Mouse (Mus musculus) CD4-positive, CD25-positive, alpha-beta regulatory T cell, adult 2 months (primary cell): ENCODE measurements around the gene Zan.
"Not testable (repeated sequence)": the region's sequence is repeated elsewhere in the genome, so short reads cannot be mapped to it uniquely, and the experiment has no call there.

Experiments used
- DNase-seq: peaks from one replicate; pipeline ENCODE4 v3.0.0-alpha.2; 2012; ENCODE audit warnings: low read depth, low spot score

Gene Zan

GRCm38 (mm10) chr5:137501709-137502666 is 25.1 kb upstream of the Zan start, which contains the start of gene Pop7:
Gene Pop7 (minus strand): TSS chr5:137502518.
- peak; percentile 100 for DNase-seq

GRCm38 (mm10) chr5:137500186-137500585 is 23.3 kb upstream of the Zan start:
- no peak for DNase-seq

- DNase-seq = no peak
These were observed 17.0 kb upstream of the Zan start for GRCm38 (mm10) chr5:137493831-137494230.

- no peak for DNase-seq
These were observed 14.7 kb upstream of the Zan start for GRCm38 (mm10) chr5:137491559-137491958.

GRCm38 (mm10) chr5:137487616-137488015 is 10.8 kb upstream of the Zan start:
- DNase-seq = peak; percentile 44

GRCm38 (mm10) chr5:137485851-137486155 is 8.9 kb upstream of the Zan start:
- DNase-seq = no peak

GRCm38 (mm10) chr5:137485071-137485850 is 8.4 kb upstream of the Zan start:
- no peak for DNase-seq

GRCm38 (mm10) chr5:137481897-137482296 is 5.0 kb upstream of the Zan start:
- DNase-seq = no peak

GRCm38 (mm10) chr5:137481138-137481537 is 4.3 kb upstream of the Zan start:
- peak; percentile 70 for DNase-seq

GRCm38 (mm10) chr5:137474351-137474750 is 2.5 kb downstream of the Zan start:
- no peak for DNase-seq

- no peak for DNase-seq
These were observed 4.5 kb downstream of the Zan start for GRCm38 (mm10) chr5:137472252-137472904.

- DNase-seq = no peak
These were observed 9.9 kb downstream of the Zan start for GRCm38 (mm10) chr5:137466946-137467345.

- DNase-seq = no peak
These were observed 11.8 kb downstream of the Zan start for GRCm38 (mm10) chr5:137465049-137465448.

GRCm38 (mm10) chr5:137455866-137456591 is 20.8 kb downstream of the Zan start:
- DNase-seq = no peak

- no peak for DNase-seq
These were observed 21.7 kb downstream of the Zan start for GRCm38 (mm10) chr5:137455206-137455605.

GRCm38 (mm10) chr5:137445536-137445935 is 31.3 kb downstream of the Zan start:
- DNase-seq = no peak

- DNase-seq = no peak
These were observed 36.5 kb downstream of the Zan start for GRCm38 (mm10) chr5:137440216-137440855.

- no peak for DNase-seq
These were observed 43.0 kb downstream of the Zan start for GRCm38 (mm10) chr5:137433889-137434288.

- not testable (repeated sequence) for DNase-seq
These were observed 46.5 kb downstream of the Zan start for GRCm38 (mm10) chr5:137430402-137430801.

- DNase-seq = peak; percentile 16
These were observed 51.2 kb downstream of the Zan start for GRCm38 (mm10) chr5:137425648-137426047.

- DNase-seq = no peak
These were observed 57.0 kb downstream of the Zan start for GRCm38 (mm10) chr5:137419841-137420240.
